Mouse (Mus musculus): ENCODE measurements at regions not wholly inside any gene's neighbourhood (a gene's known extent, or its start where the extent isn't known, plus 50 kb on each side); places are given as distances from the start of the nearest gene placed in this dataset.
A peak's percentile ranks its signal among the peaks of the same experiment; 100 is the strongest.

DNA sequence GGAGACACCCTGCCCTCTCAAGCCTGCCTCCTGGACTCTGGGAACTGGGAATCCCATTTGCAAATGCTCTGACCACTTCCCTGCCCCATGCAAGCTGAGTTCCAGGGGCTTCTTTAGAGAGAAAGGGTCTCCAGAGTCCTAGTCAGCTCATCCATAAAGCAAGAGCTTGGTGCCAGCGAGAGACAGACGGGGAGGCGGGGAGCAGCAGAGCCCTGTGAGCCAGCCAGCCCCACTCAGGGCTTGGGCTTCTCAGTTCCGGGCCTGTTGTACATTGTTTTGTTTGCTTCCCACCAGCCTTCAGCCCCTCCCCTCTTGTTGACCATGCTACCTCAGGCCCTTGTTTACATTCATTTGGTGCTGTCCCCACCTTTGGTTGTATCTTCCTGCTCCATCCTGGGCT, 143.9 kb upstream of the Thy1 start:
- Histone ChIP-seq H3K27ac (ENCODE audit: low read length) (no peak overlapping the region), H3K27me3 (replicated peaks; ENCODE audit: insufficient read depth, low read length) (no peaks in the 10 kb centered on the region), H3K36me3 (ENCODE audit: insufficient read depth, low read length) (no peaks in the 10 kb centered on the region), H3K4me2 (replicated peaks; ENCODE audit: low read depth, low read length) (no peak overlapping the region), H3K9ac (replicated peaks; ENCODE audit: low read depth) (no peak overlapping the region), H3K4me3 (ENCODE audit: low read depth, low read length) (no peak overlapping the region), H3K4me1 (ENCODE audit: insufficient read depth, low read depth, low read length) (no peaks in the 10 kb centered on the region), H3K9me3 (ENCODE audit: low read length) (no peaks in the 10 kb centered on the region)
- no peak for DNase-seq (ENCODE audit: low spot score)
- ATAC-seq = no peak
- TF ChIP-seq EP300 (IDR thresholded peaks at IDR 0.05) (no peak), CTCF (IDR thresholded peaks at IDR 0.05) (no peak)
- WGBS = 38% methylated on average over 4 of the region's 4 CpGs

DNA sequence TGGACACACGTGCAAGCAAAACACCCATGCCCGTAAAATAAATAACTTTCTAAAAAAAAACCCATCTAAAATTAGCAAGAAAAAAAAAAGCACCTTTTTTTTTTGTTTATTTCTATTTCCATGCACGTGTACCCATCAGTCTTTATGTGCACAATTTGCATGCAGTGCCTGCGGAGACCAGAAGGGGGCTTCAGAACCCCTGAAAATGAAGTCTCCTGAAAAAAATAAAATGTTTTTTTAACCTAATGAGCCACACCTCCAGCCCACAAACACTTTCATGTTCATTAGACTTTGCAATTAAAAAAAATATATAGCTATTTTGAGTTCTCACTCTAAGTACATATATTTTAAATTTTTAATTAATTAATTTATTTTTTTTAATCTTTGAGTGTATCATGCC, 134.9 kb upstream of the Thy1 start:
- DNase-seq (ENCODE audit: low spot score) (no peak), ATAC-seq (no peak)
- no peak overlapping the region for H3K4me2 ChIP-seq (replicated peaks; ENCODE audit: low read depth, low read length)
- WGBS = 73% methylated on average over 4 of the region's 4 CpGs
- H3K9me3 ChIP-seq (ENCODE audit: low read length) = no peaks in the 10 kb centered on the region
- TF ChIP-seq CTCF (IDR thresholded peaks at IDR 0.05) (no peak), EP300 (IDR thresholded peaks at IDR 0.05) (no peak)
- no peak overlapping the region for H3K27ac ChIP-seq (ENCODE audit: low read length)
- no peaks in the 10 kb centered on the region for H3K27me3 ChIP-seq (replicated peaks; ENCODE audit: insufficient read depth, low read length)
- H3K4me1 ChIP-seq (ENCODE audit: insufficient read depth, low read depth, low read length) = no peaks in the 10 kb centered on the region
- H3K9ac ChIP-seq (replicated peaks; ENCODE audit: low read depth) = no peak overlapping the region
- H3K36me3 ChIP-seq (ENCODE audit: insufficient read depth, low read length) = no peaks in the 10 kb centered on the region
- no peak overlapping the region for H3K4me3 ChIP-seq (ENCODE audit: low read depth, low read length)

DNA sequence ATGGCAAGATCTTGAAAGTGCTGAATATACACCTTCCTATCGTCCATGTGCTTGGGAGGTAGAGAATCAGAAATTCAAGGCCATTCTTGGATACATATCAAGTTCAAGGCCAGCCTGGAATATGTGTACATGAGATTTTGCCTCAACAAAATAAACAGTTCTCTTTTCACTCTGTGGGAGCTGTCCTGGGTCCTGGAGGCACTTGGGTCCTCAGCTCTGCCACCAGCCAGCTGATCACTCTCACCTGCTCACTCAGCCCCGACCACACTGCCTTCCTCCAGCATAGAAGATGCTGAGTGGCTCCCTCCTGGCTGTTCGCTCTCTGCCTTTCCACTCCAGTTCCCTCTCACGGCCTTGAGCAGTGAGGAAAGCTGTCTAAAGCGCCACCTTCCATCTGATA, 128.2 kb upstream of the Thy1 start:
- DNase-seq (ENCODE audit: low spot score) (no peak), ATAC-seq (no peak)

DNA sequence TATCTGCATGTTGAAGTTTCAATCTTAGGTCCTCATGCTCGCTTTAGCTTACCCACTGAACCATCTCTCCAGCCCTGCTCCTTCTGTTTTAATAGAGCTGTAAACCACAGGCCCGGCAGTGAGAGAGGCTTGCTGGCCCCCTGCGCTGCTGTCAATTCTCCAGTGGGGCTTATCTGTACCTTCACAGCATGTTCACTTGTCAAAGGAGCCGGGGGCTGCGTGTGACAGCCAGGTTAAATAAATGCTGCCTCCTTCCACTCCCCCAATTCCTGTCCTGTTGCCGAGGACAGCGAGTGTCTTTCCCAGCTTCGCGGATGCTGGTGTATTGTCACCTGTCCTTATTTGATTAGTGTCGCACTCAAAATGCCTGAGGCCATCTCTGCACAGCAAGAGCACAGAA, 125.7 kb upstream of the Thy1 start:
- ATAC-seq (no peak), DNase-seq (ENCODE audit: low spot score) (no peak)
- no peaks in the 10 kb centered on the region for H3K27me3 ChIP-seq (replicated peaks; ENCODE audit: insufficient read depth, low read length)
- WGBS = 17% methylated on average over 10 of the region's 10 CpGs
- no peak overlapping the region for H3K4me3 ChIP-seq (ENCODE audit: low read depth, low read length)
- no peak for TF ChIP-seq CTCF (IDR thresholded peaks at IDR 0.05)
- TF ChIP-seq EP300 (IDR thresholded peaks at IDR 0.05) = no peak
- no peak overlapping the region for H3K27ac ChIP-seq (ENCODE audit: low read length)
- H3K4me1 ChIP-seq (ENCODE audit: insufficient read depth, low read depth, low read length) = no peaks in the 10 kb centered on the region
- no peak overlapping the region for H3K9ac ChIP-seq (replicated peaks; ENCODE audit: low read depth)
- no peaks in the 10 kb centered on the region for H3K36me3 ChIP-seq (ENCODE audit: insufficient read depth, low read length)
- no peaks in the 10 kb centered on the region for H3K9me3 ChIP-seq (ENCODE audit: low read length)
- no peak overlapping the region for H3K4me2 ChIP-seq (replicated peaks; ENCODE audit: low read depth, low read length)

More for the DNA sequence above, 128.2 kb upstream of the Thy1 start:
- TF ChIP-seq EP300 (IDR thresholded peaks at IDR 0.05) = no peak
- no peak for TF ChIP-seq CTCF (IDR thresholded peaks at IDR 0.05)
- H3K27me3 ChIP-seq (replicated peaks; ENCODE audit: insufficient read depth, low read length) = no peaks in the 10 kb centered on the region
- no peak overlapping the region for H3K4me3 ChIP-seq (ENCODE audit: low read depth, low read length)
- 52% methylated on average over 5 of the region's 5 CpGs for WGBS
- H3K9me3 ChIP-seq (ENCODE audit: low read length) = no peaks in the 10 kb centered on the region
- no peak overlapping the region for H3K4me2 ChIP-seq (replicated peaks; ENCODE audit: low read depth, low read length)
- no peak overlapping the region for H3K27ac ChIP-seq (ENCODE audit: low read length)
- H3K9ac ChIP-seq (replicated peaks; ENCODE audit: low read depth) = no peak overlapping the region
- H3K36me3 ChIP-seq (ENCODE audit: insufficient read depth, low read length) = no peaks in the 10 kb centered on the region
- H3K4me1 ChIP-seq (ENCODE audit: insufficient read depth, low read depth, low read length) = no peaks in the 10 kb centered on the region

DNA sequence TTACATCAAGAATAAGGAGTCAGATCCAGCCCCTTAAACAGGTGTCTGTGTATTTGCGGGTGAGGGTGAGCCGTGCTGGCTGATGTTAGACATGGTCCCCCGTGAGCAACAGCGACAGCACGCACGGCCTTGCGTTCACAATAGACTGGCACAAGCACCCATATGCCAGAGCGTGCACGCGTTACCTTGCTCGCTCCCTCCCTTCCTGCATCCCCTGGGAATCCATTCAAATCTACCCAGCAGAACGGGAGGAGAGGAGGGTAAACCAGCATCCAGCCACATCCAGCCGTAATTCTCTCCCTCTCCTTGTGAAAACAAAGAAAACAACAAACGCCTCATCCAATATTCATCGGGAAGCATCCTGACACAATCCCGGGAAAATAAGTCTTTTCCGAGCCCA, 124.2 kb upstream of the Thy1 start:
- Histone ChIP-seq H3K4me2 (replicated peaks; ENCODE audit: low read depth, low read length) (no peak overlapping the region), H3K27me3 (replicated peaks; ENCODE audit: insufficient read depth, low read length) (no peaks in the 10 kb centered on the region), H3K4me1 (ENCODE audit: insufficient read depth, low read depth, low read length) (no peaks in the 10 kb centered on the region), H3K27ac (ENCODE audit: low read length) (no peak overlapping the region), H3K9ac (replicated peaks; ENCODE audit: low read depth) (no peak overlapping the region), H3K9me3 (ENCODE audit: low read length) (no peaks in the 10 kb centered on the region), H3K4me3 (ENCODE audit: low read depth, low read length) (no peak overlapping the region), H3K36me3 (ENCODE audit: insufficient read depth, low read length) (no peaks in the 10 kb centered on the region)
- ATAC-seq = no peak
- 83% methylated on average over 17 of the region's 17 CpGs for WGBS
- DNase-seq (ENCODE audit: low spot score) = no peak
- no peak for TF ChIP-seq CTCF (IDR thresholded peaks at IDR 0.05)
- TF ChIP-seq EP300 (IDR thresholded peaks at IDR 0.05) = no peak

DNA sequence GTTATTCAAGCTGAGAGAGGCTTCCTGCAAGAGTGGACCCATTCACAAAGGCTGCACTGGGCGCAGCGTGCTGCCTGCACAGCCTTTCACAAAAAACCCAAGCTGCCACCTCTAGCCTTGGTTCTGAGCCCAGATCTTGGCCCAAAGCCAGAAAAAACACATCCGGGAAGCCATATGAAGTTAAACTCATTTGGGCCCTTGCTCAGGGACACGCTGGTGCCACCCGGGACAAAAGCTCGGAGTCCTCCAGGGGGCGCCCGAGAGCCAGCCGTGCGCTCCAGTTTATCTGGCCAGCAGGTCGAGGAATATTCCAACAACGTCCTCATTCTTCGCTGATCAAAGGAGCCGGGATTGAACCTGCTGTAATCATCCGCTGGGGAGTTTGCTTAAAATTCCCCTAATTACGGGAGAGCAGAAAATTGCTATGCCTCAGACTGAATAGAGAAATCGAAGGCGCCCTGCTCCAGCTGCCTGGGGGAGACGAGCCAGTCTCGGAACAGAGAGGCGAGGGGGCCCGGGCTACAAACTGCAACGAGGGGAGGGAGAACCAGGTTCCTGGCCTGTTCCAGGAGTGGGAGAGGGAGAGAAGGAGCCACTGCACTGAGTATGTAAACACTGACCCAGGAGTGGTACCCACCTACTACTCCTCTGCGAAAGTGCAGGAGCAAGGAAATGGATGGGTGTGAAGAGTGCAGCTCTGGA, 123.0 kb upstream of the Thy1 start:
- no peaks in the 10 kb centered on the region for H3K9me3 ChIP-seq (ENCODE audit: low read length)
- ATAC-seq (peak; percentile 40; the same call in 1 of the 2 replicates), DNase-seq (ENCODE audit: low spot score) (peak; percentile 65)
- H3K4me1 ChIP-seq (ENCODE audit: insufficient read depth, low read depth, low read length) = no peaks in the 10 kb centered on the region
- WGBS = 11% methylated on average over 24 of the region's 24 CpGs
- no peak overlapping the region for H3K4me2 ChIP-seq (replicated peaks; ENCODE audit: low read depth, low read length)
- H3K9ac ChIP-seq (replicated peaks; ENCODE audit: low read depth) = no peak overlapping the region
- no peaks in the 10 kb centered on the region for H3K36me3 ChIP-seq (ENCODE audit: insufficient read depth, low read length)
- H3K4me3 ChIP-seq (ENCODE audit: low read depth, low read length) = no peak overlapping the region
- TF ChIP-seq EP300 (IDR thresholded peaks at IDR 0.05) = no peak
- TF ChIP-seq CTCF (IDR thresholded peaks at IDR 0.05) = peak; percentile 81
- H3K27me3 ChIP-seq (replicated peaks; ENCODE audit: insufficient read depth, low read length) = no peaks in the 10 kb centered on the region
- no peak overlapping the region for H3K27ac ChIP-seq (ENCODE audit: low read length)

DNA sequence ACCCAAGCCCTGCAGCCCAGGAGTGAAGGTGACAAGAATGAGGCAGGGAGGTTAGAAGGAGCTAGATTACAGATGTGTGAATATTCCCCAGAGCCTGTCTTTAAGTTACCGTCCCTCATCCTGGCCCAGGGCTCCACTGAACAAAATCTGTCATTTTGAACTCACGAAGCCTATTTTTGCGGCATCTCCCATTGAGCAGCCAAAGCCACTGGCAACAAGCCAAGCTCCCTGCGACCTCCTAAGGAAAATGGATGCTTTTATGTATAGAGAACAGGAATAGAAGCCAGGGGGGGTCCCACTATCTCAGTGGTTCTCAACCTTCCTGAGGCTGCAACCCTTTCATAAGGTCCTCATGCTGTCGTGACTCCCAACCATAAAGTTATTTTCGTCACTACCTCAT, 121.0 kb upstream of the Thy1 start:
- Histone ChIP-seq H3K9ac (replicated peaks; ENCODE audit: low read depth) (no peak overlapping the region), H3K4me3 (ENCODE audit: low read depth, low read length) (no peak overlapping the region), H3K9me3 (ENCODE audit: low read length) (no peaks in the 10 kb centered on the region), H3K27me3 (replicated peaks; ENCODE audit: insufficient read depth, low read length) (no peaks in the 10 kb centered on the region), H3K27ac (ENCODE audit: low read length) (no peak overlapping the region), H3K4me2 (replicated peaks; ENCODE audit: low read depth, low read length) (no peak overlapping the region), H3K36me3 (ENCODE audit: insufficient read depth, low read length) (no peaks in the 10 kb centered on the region), H3K4me1 (ENCODE audit: insufficient read depth, low read depth, low read length) (no peaks in the 10 kb centered on the region)
- TF ChIP-seq CTCF (IDR thresholded peaks at IDR 0.05) (no peak), EP300 (IDR thresholded peaks at IDR 0.05) (no peak)
- WGBS = 55% methylated on average over 6 of the region's 6 CpGs
- ATAC-seq (no peak), DNase-seq (ENCODE audit: low spot score) (no peak)

Measured in lung, postnatal 0 days (tissue).